Mouse (Mus musculus): ENCODE data around the gene Ppp3ca.
A peak's percentile ranks its signal among the peaks of the same experiment; 100 is the strongest.

Ppp3ca gene

DNA sequence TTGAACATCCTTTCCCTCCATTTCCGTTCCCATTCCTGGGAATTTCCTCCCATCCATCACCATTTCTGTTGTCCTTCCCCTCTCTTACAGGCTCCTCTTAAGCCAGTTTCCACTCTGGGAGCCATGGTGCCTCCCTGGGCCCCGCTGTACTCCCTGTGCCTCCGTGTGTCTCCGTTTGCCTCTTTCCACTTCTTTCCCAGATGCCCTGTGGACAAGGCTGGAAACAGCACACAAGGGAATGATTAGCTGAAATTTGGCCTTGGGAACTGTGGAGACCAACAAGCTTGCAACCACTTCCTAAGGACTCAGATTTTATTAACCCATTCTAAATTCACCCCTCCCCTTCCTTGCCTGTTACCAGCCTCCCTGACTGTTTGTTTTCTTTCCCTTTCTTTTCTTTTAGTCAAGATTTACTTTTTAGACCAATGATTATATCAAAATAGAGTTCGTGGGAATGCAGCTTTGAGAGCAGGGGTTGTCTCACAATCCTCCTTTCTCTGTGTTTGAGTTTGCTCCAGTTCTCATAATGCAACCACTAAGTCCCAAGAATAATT is 93.9 kb downstream of the Ppp3ca start:
- DNase-seq (ENCODE audit: low read depth, low spot score) = no peak

DNA sequence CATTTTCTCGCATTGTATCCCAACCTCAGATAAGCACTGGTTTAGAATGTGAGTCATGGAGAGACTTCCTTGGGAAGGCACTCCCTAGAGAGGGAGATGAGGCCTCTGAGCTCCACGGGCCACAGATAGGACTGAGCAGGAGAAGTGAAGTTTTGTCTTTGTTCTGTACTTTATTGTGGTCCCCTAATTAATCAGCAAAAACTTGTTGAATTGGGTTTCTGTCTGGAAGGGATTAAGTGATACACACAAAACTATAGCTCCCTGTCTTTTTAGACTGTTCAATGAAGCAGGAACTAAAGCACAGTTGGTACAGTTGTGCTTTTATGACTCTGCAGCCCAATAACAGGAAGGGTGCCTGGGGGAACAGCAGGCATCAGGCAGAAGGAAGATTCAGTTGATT is 95.6 kb downstream of the Ppp3ca start:
- no peak for DNase-seq (ENCODE audit: low read depth, low spot score)

GRCm38 (mm10) chr3:136768775-136769485 is 99.0 kb downstream of the Ppp3ca start:
- no peak for DNase-seq (ENCODE audit: low read depth, low spot score)

DNA sequence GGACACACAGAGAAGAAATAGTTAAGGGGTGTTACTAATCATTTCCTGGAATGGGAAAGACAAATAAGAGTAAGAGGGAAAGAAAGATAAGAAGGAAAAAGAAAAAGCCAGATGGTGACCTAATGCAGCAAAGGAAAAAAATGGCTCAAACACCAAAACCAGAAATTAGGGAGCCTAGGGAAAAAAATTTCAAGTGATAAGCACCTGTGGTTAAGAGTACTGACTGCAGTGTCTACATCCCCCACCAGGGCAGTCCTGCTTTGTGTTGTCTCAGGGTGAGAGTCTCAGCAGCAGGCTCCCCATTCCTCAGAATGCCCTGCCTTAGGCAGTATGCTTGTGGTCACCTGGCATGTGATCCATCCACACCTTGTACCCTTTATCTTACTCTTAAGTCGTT is 99.6 kb downstream of the Ppp3ca start:
- peak; percentile 9 for DNase-seq (ENCODE audit: low read depth, low spot score)

DNA sequence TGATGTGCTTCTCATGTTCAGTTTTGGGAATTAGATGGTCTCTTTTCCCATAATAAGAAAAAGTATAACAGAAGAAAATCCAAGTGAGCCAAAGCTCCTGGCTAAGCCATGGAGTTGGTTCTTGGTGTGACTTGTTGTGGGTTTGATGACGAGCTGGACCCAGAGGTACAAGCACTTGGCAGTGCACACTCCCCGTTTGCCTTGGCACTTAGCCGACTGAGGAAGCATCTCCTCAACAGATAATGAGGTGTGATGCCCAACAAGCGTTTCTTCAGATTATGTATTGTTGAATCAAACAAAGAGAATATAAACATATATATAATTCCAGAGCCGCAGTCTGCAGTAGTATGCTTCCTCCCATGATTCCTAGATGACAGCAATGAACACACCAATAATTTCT is 101.8 kb downstream of the Ppp3ca start:
- no peak for DNase-seq (ENCODE audit: low read depth, low spot score)

DNA sequence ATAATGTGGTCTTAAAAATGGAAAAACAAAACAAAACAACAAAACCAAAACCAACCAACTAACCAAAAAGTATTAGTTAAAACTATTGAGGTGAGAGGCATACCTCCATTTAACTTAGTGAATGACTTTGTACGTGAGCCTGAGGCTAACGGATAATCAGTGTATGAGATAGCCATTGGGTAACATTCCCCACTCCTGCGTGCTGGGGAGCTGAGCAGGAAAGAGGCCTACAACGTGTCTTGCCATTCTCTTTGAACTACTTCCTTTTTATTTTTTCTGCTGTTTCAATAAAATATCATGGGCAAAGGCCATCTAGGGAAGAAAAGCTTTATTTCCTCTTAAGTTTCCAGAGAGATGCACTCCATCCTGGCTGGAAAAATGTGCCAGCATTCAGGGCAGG is 103.3 kb downstream of the Ppp3ca start:
- DNase-seq (ENCODE audit: low read depth, low spot score) = no peak

- no peak for DNase-seq (ENCODE audit: low read depth, low spot score)
Measured at GRCm38 (mm10) chr3:136774196-136774595, 104.3 kb downstream of the Ppp3ca start.

DNA sequence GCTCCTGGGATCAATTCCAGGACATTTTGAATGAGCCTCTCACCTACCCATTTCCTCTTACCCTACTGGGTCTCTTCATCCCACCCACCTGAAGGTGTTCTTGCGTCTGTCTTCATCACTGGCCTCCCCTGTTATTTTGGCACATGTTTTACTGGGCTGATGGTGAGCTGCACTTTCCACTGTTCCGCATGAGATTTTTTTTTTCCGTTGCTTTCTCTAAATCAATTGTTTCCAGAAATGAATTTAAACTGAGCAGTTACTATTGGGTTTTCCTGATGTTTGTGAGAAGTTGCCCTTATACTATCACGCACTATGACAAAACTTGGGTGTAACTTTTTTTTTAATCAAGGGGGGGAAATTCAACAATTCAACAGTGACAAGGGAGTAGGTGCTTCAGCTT is 106.6 kb downstream of the Ppp3ca start:
- DNase-seq (ENCODE audit: low read depth, low spot score) = no peak

DNA sequence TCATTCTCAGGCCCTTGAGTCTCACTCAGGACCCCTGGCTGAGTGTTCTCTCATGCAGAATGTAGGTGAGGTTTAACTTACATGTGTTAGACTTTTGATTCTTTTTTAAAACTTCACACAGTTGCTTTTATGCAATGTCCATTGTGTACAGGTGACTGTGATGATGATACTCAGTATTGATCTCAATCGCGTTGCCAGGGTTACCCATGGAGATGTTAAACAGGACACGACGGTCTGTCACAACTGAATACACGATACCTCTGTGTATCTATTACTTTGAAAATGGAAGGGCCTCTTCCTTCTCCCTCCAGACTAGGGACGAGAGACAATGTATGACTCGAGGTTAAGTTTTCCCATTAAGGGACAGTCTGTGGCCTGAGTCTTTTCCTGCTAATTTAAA is 107.5 kb downstream of the Ppp3ca start:
- DNase-seq (ENCODE audit: low read depth, low spot score) = no peak

DNA sequence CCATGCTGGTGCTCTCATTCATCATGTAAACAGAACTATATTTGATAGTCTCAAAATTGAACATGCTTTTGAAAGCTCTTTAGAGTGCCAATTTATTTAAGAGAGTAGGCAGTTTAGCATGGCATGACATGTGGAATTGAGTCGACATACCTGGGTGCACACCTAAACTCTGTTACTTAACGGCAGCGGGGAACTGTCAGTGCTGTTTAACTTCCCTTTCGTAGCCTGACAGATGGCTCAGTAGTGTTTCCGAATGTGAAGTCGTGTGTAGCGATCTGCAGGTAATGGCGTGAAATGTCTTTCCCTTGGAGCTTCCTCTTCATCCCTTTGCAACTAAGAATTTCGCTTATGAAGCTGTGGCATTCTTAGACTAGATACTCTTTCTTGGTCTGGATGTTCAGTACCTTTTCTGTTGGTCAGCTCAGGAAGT is 107.9 kb downstream of the Ppp3ca start:
- DNase-seq (ENCODE audit: low read depth, low spot score) = no peak

- no peak for DNase-seq (ENCODE audit: low read depth, low spot score)
Measured at GRCm38 (mm10) chr3:136780321-136780720, 110.4 kb downstream of the Ppp3ca start.

- DNase-seq (ENCODE audit: low read depth, low spot score) = no peak
Measured at GRCm38 (mm10) chr3:136782058-136782457, 112.1 kb downstream of the Ppp3ca start.

- no peak for DNase-seq (ENCODE audit: low read depth, low spot score)
Measured at GRCm38 (mm10) chr3:136785686-136786085, 115.8 kb downstream of the Ppp3ca start.

DNA sequence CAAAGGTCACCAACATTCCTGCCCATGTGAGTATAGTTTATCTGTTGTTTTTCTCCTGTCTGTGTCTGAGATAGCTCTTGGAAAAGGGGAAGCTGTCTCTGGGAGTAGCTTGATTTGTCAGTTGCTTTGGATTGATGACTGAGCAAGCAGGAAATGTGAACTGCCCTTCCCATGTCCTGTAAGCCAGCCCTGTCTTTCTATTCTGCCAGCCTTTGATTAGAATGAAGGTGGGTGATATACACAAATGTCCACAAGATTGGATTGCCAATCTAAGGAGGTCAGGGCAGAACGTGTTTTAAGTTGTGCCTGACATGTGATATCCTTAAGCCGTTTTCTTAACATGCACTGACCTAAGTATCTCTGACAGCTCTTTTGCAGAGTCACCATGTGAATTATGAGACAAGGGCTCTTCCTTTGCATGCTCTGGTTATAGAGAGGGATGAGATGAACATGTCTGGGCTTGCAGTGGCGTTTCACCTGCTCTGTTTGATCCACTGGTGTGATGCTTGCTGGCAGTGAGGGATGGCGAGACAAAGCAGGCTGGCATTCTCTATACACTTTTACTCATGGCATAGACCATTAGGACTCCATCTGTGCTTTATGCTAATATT is 120.4 kb downstream of the Ppp3ca start:
- peak; percentile 6 for DNase-seq (ENCODE audit: low read depth, low spot score)

DNA sequence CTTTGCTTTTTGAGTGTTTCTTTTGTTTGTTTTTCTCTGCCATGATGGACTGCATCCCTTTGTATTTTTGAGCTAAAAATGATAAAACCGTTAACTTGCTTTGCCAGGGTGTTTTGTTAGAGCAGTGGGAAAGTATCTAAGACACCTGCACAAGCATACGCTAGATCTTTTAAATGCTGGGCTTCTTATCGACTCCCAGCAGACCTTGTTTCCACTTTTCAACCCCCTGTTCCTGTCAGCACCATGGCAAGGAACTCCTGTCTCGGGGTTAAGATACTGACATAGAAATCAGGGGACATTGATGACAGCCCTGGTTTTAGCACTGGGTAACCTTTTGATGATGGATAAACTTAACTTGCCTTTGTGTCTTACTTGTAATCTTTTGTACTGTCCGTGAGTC is 121.5 kb downstream of the Ppp3ca start:
- DNase-seq (ENCODE audit: low read depth, low spot score) = no peak

- peak; percentile 42 for DNase-seq (ENCODE audit: low read depth, low spot score)
Measured at GRCm38 (mm10) chr3:136791946-136792345, 122.0 kb downstream of the Ppp3ca start.

GRCm38 (mm10) chr3:136793411-136793810 is 123.5 kb downstream of the Ppp3ca start:
- DNase-seq (ENCODE audit: low read depth, low spot score) = no peak

DNA sequence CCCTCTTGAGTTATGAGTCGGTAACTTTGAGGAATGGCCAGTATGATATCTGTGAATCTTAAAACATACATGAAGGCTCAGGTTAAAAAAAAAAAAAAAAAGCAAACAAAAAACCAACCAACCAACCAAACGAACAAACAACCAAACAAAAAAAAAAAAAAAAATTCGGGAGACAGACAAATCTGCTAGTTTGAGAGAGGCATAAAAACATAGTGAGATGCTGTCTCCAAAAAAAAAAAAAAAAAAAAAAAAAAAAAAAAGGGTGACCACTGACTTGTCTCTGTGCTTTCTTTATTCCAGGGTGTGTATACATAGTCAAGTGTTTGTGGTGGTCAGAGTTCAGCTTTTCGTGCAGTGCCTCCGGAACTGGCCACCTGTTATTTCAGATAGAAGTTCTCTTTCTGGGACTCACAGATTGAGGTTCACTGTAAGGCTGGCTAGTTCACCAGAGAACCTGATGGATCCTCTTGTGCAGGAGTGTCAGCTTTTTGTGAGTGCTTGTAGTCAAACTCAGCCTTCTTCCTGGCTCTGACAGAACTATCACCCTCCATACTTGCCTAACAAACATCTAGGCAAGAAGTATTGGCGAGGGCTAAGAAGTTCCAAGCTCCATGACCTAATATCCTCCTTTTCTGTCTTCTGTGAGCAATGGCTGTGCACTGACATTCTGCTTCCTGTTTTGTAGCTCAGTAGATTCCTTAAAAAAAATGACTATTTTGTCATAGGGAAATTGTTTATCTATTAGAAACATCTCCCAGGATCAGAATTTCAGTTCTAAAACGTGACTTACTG is 124.7 kb downstream of the Ppp3ca start:
- no peak for DNase-seq (ENCODE audit: low read depth, low spot score)

- DNase-seq (ENCODE audit: low read depth, low spot score) = no peak
Measured at GRCm38 (mm10) chr3:136798896-136799295, 129.0 kb downstream of the Ppp3ca start.

DNA sequence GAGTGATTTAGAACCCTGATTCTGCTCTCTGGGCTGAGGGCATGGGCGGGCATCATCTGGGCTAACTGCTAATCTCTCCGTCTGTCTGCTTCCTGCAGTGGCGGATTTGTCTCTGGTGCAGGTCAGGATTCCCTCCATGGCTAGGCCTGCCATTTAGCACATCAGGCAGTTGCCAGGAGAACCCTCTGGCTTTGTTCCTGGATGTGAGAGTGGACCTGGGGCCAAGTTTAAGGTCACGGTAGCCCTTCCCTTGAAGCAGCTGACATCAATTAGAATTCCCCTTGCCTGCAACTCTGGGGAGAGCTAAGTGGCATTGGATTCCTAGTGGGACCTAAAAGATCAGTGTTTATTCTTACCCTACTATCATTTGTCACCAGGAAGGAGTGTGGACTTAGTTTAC is 132.7 kb downstream of the Ppp3ca start:
- no peak for DNase-seq (ENCODE audit: low read depth, low spot score)

DNA sequence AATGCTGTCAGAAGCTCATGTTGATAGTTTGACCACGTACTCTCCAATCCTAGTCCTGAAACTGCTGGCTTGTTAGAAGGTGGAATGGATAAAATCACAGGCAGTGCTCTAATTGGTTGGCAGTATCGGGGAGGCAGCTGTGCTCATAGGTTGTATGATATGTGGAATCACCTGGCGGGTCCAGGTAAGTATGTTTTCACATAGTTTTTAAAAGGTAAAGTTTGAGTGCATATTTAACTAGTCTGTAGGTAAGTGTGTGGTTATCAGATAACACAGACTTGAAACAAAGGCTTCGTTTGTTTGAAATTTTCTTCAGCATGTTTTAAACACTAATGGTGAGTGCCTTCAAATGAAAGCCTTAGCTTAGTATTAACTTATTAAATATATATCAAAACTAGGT is 136.0 kb downstream of the Ppp3ca start:
- DNase-seq (ENCODE audit: low read depth, low spot score) = no peak

DNA sequence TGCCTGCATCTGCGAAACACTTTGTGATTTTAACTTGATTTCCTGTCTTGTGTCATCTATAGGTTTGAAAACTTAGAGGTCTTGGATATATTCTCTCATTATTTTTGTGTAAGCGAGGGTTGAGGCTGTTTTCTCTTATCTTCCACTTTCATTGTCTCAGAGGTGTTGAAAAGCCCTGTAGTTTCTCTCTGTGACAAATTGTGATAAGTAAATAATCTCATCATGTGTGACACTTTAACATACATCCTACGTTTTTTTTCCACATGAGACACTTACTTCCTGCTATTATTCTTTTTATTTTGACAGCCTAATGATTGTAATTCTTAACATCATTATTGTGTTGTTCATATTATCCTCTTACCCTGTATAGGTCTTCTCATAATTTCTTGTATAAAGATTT is 140.3 kb downstream of the Ppp3ca start:
- no peak for DNase-seq (ENCODE audit: low read depth, low spot score)
